Mouse (Mus musculus) urinary bladder, postnatal 25 days (tissue): Measurements from ENCODE around the gene Sgsm1.

Source experiments
- DNase-seq: peaks from one replicate; pipeline ENCODE4 v3.0.0; 2022; ENCODE audit warnings: low spot score

Sgsm1 gene

DNA sequence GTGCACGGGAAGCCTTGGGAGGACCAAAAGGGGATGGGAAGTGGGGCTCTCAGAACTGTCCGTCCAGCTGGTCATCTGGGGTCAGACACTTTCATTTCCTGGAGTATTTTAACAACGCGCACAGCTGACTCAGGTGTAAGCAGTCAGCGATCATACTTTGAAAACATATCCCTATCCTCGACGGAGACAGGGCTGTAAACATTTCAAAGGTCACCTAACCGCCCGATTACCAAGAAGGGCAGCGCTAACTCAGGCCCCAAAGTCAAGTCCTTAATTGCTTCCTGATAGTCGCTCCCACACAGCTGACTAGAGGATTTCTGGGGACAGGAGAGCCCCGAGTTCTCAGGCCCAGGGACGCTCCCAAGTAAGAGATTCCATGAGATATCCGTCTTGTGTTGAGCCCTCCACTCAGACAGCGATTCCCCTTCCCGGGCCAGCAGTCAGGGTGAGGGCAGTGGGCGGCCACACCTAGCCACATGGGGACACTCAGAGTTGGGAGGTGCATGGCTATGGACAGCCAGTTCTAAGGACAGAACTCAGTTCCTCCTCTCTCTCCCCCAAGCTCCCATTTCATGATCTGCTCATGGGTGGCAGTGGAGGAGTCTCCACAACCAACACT, 91.9 kb downstream of the Sgsm1 start:
- no peak for DNase-seq

DNA sequence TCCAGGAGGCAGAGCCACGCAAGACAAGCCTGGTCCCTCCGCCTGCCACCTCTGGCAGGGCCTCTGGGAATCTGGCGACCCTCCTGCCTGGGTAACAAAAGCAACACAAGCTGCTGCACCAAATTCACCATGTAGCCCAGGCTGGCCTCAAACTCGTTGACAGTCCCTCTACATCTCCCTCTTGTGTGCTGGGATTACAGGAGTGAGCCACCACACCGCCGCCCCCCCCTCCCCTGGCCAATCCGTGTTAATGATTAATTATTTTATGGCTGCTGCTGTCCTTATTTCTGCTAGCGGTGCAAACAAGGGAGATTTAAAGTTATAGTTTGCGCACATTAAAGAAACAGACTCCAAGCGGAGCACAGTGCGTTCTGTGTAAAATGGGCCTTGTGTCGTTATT, 93.5 kb downstream of the Sgsm1 start:
- no peak for DNase-seq

DNA sequence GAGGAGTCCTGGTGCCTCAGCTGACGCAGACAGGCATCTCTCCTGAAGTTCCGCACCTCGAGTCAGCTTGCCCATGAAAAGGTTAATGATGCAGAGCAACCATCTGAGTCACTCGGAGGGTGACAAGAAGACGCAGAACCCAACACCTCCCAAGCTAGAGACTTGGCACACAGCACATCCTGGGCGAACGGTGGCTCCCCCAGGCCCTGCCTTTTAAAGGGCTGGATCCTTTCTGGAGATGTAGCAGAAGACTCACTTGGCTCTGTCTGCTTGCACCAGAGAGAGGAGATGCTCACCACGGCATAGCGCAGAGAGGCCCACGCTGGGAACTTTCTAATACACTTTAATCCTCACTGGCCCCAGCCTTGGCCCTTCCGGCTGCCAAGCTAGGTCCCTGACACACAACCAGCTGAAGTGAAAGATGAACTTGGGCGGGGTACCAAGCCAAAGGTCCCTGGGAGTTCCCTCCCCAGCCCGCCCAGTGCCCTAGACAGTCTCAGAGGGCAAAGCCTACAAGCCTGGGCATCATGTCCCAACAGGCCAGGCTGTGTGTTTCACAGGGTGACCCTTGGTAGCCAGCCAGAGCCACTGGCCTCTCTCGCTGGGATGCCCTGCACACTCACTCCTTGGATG, 94.1 kb downstream of the Sgsm1 start:
- DNase-seq: no peak

DNA sequence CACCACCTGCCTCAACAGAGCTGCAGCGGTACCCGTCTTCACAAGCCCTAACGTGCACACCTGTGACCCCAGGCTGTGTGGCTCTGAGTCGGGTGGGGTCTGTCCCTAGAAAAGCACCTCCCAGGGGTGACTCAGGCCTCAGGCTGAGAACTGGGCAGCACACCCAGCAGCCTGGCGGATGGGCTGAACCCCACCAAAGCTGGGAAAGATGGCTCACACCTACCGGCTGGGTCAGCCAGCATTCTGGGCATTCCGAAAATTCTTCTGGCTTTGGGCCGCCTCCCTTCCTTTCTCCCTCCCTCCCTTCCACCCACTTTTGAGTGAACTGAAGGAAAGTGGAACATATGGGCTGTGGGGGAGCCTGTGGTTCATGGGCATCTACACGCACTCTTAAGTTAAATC, 95.0 kb downstream of the Sgsm1 start:
- DNase-seq: peak; percentile 39

DNA sequence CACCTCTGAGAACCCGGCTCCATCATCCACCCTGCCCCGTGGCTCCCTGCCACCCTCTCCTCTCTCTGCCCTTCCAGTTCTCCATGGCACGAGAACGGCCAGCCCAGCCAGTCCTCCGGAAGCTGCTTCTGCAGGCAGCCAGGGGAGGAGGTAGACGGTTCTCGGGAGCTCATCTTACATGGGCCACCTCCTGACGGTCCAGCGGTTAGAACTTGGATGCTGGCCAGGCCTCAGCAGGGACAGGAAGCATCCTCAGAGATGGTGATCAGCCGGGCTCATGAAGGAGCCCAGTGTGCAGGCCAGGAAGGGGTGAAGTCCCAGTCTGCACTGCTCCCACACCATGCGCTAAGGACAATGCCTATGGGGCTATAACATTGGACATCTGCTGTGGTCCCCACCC, 96.1 kb downstream of the Sgsm1 start:
- DNase-seq: no peak

DNA sequence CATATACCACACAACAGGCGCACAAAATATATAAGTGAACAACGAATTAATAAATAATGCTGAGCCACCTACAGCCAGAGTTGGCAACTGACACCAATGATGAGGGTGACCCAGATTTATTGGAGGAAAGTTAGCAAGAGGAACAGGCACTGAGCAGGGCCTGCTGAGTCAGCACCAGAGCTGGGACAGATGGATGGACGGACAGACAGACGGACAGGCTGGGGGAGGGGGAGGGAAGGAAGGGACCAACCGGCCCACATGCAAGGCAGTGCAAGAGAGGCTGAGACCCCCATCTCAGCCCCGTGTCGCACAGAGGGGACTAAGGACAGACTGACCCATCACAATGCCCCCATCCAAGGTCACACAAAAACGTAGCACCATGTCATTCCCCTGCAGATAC, 96.5 kb downstream of the Sgsm1 start:
- no peak for DNase-seq

DNA sequence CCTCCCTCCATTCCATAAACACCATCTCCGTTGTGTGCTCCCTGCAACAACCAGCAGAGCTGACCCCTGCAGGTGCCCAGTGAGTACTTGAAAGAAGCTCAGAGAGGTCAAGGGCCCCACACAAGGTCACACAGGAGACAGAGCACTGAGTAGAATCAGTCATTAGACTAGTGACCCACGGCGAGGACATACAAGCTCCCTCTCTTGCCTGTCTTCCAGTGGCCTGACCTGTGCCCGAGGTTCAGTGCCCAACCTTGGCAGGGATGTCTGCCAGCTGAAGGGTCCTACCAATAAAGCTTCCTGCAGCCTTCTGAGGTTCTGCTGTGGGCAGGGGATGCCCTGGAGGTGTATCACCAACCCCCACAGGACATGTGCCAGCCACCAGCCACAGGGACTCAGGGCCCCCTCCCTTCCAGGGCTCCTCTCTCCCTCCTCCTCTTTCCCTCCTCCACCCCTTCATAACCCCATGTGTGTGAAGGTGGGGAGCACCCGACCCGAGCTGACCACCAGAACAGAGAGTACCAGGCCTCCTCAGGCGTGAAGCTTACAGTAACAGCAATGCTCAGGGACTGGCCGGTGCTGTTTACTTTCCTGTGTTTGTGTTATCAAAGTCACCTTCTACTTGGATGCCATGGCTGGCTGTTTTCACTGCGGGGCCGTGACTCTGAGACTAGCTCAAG, 98.3 kb downstream of the Sgsm1 start:
- no peak for DNase-seq

DNA sequence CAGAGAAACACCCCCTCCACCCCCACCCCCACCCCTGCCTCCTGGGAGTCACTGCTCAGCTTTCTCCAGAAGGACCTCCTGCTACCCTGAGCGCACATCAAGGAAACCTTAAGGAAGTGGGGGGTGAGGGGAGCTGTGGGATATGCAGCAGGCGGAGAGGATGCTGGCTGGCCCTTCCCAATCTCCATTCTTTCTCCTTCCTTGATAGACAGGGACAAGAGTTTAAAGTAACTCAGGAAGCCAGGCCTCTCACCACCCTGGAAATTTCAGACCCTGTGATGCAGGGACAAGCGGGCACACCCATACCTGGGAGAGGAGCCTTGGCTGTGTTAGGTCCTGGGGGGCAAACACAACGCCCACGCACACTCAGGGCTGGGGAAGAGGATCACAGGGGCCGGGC, 100.3 kb downstream of the Sgsm1 start:
- no peak for DNase-seq

DNA sequence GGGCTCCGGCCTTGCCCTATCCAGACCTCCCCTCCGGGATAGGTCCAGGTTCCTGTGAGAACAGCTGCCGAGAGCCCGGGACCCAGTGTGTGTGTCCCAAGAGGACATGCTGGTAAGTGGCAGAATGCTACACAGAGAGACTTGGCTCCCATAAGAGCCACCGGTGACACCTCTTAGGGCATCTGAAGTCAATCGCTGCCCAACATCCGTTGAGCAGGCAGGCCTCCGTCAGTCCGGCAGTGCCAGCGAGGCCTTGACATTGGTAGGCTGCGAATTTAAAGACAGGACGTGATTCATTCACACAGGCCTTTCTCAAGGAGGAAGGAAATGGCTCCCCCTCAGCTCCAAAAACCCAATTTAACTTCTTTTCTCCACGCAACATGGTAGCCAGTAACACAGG, 100.7 kb downstream of the Sgsm1 start:
- DNase-seq: no peak

DNA sequence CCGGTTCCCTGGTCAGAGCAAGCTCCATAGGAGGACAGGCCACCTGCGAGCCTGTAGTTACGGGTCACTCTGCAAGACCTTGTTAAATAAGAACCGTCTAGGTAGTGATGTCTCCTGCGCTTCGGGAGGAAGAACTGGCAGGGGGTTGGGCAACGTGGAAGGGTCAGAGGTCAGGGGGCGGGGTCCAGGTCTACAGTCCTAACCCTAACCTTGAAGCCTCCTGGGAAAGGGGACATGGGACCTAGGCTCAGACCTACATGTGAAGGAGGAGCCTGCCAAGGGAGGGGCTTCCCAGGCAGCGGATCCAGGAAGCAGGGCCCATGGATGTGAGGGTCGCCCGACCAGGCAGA, 101.2 kb downstream of the Sgsm1 start:
- no peak for DNase-seq

DNA sequence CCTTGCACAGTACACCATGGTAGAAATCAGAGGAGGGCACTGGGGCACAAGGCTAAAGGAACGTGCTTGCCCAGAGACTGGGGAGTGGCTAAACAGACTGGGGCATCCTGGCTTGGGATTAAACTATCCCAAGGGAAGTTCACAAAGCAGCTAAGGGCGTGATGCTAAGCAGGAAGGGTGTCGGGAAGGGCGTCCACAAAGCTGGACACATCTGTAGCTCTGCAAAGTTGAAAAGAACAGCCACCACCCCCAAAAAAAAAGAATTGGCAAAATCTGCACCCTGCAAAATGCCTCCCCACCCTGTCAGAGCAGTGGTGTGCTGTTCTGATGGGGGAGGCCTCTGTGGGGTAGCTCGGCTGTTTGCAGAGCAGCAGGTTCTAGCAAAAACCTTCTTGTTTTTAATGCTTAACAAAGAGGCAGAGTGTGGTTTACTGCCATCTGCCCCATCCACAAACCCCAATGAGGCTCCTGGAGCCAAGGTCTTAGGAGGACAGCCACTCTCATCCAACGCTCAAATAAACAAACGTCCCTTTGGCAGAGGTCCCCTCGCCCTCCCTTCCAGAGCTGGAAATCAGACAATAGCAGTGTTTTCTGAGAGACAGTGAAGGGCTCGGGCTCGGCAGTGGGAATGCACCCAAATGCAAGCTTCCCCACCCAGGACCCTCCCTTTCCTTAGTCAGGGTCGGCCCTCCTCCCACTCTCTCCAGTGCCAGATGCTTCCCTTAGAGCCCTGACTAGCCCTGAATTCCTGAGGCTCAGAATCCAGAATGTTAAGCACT, 101.8 kb downstream of the Sgsm1 start:
- peak; percentile 41 for DNase-seq

DNA sequence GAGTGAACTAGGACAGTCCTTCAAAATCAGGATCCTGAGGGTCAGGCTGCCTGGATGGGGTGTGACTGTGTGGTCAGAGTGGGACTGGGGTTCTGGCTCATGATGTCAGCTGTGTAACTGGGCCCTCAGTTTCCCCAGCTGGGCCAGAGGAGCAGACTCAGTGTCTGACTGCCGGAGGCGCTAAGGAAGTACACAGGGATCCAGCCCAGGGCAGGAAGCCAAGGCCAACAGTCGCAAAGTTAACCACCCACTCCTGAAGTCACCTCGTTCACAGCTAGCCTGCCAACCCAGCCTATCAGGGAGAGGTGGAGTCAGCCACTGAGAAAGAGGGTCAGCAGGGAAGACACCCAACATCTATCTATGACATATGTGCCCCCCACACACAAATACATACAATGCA, 102.5 kb downstream of the Sgsm1 start:
- no peak for DNase-seq

DNA sequence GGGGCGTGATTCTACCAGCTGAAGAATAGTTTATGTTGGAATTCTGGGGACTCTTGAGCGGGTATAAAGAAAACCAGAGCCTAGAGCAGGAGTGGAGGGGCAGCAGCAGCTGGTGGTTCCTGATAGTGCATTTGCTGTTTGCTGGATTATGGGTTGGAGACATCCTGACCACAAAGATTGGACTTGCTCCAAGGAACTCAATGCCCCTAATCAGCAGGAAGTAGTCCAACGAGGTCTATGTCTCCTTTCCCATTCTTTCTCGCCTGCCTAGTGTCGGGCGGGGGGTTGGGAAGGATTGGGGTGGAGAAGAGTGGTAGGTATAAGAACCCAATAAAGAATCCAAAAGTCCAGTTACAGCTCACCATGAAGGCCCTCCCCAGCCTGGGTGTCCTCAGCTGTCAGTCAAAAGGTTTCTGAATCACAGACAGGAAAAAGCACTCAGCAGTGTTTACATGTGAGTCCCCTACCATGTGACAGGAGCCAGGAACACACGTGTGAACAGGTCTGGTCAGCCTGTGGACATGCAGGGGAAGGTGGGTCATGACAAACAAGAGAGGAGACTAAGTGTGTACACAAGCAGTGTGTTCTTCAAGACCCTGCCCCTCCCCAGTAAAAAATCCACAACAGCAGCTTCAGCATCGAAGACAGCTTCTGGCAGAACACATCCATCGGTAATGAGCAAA, 103.8 kb downstream of the Sgsm1 start:
- no peak for DNase-seq

DNA sequence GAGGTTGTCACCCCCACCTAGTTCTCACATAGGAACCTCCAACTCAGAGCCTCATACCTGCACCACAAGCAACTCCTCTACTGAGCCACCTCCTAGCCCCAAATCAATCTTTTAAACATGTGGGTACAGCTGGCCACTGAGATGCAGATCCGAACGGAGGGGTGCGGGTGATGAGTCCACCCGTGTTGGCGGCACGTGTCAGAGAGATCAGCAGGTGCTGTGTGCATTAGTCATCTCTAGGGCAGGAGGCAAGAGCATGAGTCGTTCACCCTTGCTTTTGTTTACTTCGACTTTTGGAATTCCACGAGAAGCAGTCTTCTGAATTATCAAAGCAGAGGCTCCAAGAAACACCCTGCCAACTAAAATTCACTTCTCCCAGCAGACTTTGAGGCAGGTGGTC, 106.4 kb downstream of the Sgsm1 start:
- no peak for DNase-seq

DNA sequence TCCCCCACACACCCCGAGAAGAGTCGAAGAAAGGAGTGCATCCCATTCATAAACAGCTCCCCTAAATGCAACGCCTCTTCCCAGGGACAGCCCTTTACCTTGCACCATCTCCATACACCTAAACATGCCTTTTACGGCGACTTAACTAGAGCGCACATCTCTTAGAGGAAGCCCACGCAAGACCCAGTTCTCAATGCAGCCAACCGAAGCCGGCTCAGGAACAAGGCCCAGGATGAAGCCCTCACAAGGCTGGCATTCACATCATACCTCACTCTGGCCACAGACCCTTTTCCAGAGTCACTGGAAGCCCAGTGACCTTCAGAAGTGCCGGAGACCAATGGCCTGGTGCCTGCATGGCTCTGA, 110.8 kb downstream of the Sgsm1 start:
- no peak for DNase-seq

DNA sequence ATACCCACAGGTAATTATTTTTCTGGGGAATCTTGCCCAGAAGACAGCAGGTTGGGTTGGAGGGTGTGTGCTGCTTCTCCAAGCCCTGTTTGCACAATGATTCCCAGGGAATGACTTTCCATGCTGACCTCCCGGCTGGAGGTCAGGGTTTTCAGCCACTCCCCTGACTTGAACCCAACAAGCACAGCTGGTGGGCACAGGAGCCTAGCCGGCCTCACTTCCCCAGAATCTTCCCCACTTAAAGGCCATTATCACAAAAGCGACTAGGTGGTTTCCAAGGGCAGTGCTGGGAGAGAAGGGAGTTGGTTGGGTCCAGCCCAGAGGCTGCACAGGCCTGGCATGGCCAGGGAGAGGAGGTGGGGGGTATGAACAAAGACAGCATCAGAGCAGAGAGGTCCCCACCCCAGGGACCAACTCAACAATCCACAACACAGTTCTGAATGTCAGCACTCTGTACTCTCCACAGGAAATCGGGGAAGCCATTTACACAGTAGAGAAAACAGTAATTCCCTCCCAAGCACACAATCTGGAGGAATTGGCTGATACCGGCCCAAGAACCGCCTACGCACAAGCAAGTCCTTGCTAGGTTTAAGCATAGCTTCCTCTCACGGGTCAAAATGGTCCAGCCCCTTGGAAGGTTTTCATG, 111.3 kb downstream of the Sgsm1 start:
- no peak for DNase-seq

DNA sequence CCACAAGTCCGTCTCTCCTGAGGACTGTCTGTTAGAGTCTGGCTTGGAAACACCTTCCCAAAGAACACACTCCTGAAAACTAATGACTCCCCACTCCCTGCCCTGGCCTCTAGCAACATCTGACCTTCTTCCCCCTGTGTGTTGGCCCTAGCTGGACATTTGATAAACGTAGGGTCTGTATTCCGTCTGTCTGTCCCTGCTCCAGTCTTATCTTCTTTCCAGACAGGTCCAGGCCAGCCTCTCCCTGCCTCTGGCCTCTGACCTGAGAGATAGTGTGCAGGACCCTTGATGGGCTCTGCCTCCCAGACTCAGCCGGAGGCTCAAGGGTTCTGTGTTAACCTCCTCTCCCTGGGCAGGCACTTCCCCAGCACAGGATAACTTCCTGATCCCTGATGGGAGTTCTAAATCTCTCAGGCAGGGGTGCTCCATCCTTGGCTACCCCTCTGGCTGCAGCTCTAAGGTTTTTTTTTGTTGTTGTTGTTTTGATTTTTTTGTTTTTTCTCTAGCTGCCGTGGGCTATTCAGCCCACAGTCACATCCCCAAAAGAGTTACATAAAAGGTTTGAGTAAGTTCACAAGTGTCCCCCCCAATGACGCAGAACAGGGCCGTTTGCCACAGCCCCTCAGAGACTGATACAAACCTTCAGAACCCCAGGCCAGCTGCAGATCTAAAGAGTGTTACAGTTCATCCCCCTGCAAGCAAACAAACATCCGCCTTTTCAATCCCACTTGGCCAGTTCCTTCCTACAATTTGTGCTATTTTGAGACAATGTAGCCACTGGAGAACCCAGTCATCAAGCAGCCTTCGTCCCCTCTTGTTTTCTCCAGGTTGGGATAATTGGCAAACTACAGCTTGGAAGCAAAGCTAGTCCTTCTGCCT, 113.4 kb downstream of the Sgsm1 start:
- no peak for DNase-seq

DNA sequence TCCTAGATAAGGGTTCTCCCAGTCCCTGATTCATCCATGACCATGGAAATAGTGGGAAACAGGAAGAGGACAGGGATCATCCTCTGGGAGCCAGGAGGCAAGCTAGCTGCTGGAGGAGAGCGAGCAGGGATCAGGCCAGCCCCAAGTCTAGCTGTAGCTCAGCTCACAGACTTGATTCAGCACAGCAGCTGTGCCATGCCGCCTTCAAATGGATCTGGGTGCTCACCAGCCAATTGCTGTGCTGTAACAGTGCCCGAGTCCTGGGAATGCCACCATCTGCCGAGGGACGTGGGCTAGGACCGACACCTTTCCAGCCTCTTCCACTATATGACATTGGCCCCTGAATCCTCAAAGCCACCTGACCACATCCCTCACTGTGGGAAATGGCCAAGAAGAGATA, 114.7 kb downstream of the Sgsm1 start:
- no peak for DNase-seq

DNA sequence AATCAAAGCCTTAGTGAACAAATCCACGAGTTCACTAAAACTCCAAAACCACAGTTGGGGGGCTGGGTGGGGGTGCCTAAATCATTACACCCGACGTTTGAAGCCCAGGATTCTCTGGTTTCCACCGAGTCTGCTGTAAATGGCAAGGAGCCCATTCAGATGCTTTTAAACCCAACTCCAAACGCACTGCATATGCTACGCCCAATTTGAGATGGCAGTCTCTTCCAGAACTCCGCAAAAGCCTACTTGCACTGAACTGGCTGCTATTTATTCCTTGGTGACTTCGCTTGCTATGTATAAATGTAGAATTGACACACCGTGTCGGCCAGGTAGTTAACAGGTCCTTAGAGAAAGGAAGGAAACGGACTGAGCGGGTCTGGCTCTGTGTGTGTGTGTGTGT, 115.1 kb downstream of the Sgsm1 start:
- DNase-seq: no peak

DNA sequence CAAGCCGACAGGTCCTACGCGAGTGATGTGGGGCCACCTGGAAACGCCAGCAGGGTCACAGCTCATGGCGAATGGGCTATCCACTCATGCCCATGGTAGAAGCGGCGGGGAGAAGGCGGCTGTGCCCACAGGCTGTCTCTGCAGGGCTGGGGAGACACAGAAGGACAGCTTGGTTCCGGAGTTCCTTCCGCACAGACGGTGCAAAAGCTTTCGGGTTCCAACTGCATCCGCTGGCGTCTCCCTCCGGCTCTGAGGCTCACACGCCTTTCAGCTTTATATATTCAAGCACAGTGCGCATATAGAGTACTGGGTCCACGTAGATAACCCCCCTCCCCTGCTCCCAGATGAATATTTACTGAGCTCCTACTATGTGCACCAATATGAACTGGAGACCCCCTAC, 116.8 kb downstream of the Sgsm1 start:
- no peak for DNase-seq
